Mouse (Mus musculus) thymus, adult 18-20 months (tissue): ENCODE results near the gene Olfr979.
"Not testable (repeated sequence)": the region's sequence is repeated elsewhere in the genome, so short reads cannot be mapped to it uniquely, and the experiment has no call there.

Experiments used
- DNase-seq, 2 experiments: peaks; one replicate each; pipeline ENCODE4 v3.0.0; 2022; ENCODE audit warnings: mixed read lengths in 2 of 2

Gene Olfr979

DNA sequence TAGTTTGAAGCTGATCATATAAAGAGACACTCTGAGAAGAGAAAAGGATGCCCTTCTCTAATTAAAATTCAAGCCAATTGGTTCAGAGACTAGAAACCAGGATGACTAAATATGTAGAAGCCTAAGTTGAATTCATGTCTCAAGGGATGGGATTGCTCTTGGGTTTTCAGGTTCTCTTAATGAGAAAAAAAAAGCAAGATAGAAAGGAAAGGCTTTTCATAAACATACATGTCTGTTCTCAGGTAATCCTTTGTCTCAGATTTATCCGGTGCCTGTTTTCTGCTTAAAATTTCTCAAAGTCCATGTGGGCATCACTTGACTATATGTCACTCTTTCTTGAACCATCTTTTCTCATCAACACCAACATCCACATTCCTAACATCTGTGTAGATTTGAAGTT lies at the start of gene Olfr979:
TSS of gene Olfr979 (minus strand) at position 101 of the 400 bp plus-strand sequence.
- DNase-seq, result no peak

- no peak for DNase-seq
Observed at GRCm38 (mm10) chr9:40050138-40050537, 46.9 kb upstream of the Olfr979 start.

DNA sequence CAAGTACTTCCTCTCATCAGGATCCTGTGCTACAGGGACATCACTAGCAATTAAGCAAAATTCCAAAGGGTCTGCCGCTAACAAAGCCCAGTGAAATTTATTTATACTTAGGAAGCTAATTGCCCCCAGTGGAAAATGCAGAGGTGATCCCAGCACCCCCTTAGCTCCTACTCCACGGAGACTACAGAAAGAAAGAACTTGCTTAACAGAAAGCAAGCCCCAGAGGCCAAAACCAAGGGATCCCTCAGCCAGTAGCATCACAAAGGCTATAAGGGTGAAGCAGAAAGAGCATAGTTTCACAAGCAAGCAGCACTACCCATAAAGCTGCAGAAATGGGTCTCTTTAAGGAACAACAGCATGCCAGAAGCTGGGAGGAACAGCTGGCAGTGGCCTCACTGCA lies 17.9 kb upstream of the Olfr979 start, which contains the start of gene Olfr981:
TSS of gene Olfr981 (plus strand) at position 301 of the 400 bp plus-strand sequence.
- no peak for DNase-seq

DNA sequence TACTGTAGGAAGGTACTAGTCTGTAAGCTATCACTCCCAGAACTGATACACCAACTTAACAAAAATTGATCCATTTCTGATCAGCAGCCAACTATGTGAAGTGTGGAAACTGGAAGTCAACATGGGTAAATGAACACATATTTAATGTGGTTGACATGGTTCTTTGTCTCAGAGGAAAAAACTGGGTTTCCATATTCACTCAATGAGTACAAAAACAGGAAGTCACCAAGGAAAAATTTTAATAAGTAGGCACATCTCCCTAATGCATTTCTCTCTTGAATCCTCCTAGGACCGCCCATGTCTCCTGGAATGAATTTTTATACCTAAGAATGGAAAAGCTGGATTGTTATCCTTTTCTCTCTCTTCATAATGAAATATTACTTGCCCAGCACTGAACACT lies 6.2 kb upstream of the Olfr979 start, which contains the start of gene Olfr980:
TSS of gene Olfr980 (minus strand) at position 101 of the 400 bp plus-strand sequence.
- DNase-seq, result no peak

DNA sequence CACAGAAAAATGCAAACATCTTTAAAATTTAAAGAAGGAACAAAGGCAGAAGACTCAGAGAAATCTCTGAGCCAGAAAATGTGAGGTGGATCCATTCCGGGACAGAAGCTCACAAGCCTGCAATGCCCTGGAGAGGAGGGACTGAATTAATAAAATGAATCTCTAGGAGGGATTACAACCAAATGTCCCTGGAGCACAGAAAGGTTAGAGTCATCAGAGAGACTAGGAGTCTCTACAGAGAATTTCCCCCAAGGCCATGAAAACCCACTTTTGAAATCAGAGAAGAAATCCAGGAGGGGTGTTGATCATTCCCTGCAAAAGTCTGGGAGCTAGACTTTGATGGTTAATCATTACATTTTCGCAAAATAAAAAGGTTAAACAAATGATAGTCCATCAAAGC lies 11.5 kb downstream of the Olfr979 start, which contains the start of gene Olfr978:
TSS of gene Olfr978 (plus strand) at position 301 of the 400 bp plus-strand sequence.
- no peak for DNase-seq

DNA sequence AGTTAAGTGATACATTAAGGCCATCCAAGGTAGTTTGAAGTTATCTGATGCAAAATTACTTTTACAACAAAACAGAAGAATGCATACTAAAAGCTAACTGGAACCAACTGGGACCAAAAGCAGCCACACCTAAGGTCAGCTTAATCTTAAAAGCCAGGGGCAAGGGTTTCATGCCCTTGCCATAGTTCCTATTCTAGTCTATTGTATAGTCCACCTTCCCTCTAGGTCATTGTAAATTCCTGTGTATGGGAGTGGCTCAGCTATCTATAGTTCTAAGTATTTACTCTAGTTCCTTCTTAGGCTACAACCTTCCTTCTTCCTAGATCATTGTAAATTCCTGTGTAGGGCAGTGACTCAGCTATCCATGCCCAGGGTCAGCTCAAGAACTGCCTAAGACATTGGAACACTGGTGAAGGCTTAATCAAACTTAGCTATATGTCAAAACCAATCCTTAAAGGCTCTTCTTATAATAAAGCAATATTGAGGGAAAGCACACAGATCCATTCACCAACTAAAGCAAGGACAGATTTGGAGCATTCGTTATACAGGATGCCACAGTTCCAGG lies 26.6 kb downstream of the Olfr979 start:
- not testable (repeated sequence) for DNase-seq

- DNase-seq, result not testable (repeated sequence)
Observed at GRCm38 (mm10) chr9:39961033-39961432, 42.2 kb downstream of the Olfr979 start, which contains the start of gene Olfr976. Gene Olfr976, minus strand, starts transcription at chr9:39961133.

GRCm38 (mm10) chr9:39951946-39952345 lies 51.3 kb downstream of the Olfr979 start, which contains the start of gene Olfr975:
Gene Olfr975, minus strand, starts transcription at chr9:39952046.
- DNase-seq, result no peak
